Mouse (Mus musculus): Measurements from ENCODE around the gene Ccdc57.

GRCm38 (mm10) chr11:120804769-120805168, 127.9 kb downstream of the Ccdc57 start:
- no peak for TF ChIP-seq CTCF (IDR thresholded peaks at IDR 0.05; ENCODE audit: insufficient read depth, low read length)
- no peak for TF ChIP-seq POLR2A (IDR thresholded peaks at IDR 0.05; ENCODE audit: borderline replicate concordance, extremely low read depth, low read depth, low read length)

Data from lung, adult 2 months (tissue).